ENCODE assay signal across 8 mouse cellular contexts in the genomic region with DNA sequence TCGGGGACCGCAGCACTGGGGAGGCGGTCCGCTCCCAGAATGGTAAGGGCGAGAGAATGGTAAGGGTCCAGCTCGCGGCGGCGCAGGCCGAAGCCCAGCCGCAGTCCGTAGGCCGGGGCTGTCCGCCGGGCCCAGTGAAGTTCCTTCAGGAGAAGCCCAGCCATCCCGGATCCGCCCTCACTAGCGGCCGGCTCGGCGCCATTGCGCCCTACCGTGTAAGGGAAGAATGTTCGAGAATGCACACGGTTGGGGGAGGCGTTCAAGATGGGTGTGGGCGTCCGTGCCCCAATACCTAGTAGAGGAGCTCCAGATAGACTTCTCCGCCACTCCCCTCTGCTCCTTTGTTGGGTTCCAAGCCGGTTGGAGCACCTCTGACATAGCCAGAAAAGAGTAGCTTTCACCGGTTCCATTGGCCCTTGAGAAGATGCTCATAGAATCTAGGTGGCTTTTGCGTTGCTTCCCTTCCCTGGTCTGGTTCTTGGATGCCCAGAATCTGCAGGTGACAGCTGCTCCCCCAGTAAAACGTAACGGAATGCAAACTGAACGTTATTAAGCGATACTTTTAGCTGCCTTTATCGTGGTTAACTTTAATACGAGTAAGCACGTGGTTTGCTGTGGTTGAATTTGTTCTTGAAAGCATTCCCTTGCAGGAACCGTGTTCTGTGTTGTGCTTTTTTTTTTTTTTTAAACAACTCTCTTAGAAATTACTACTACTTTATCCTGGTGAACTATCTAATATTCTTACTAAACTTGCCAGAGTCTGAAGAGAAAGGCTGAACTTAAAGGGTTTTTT. TPM values are rescaled to one million over a fixed set of nuclear protein-coding genes. Genes with fewer than 3 reads are reported as not detected.
DNase-seq lines count a peak whose midpoint lies in the region; ATAC-seq and TF ChIP-seq lines count a peak whose summit lies in the region.

No protein-coding gene starts in this region.

- H3K79me2 ChIP-seq in C2C12 (ENCODE audit: control insufficient read depth, insufficient read depth): peaks cover 93% of the 10 kb centered on the region

- H3K4me1 ChIP-seq in heart, embryonic 11.5 days (ENCODE audit: control insufficient read depth, insufficient read depth, low read length): peaks cover 5% of the 10 kb centered on the region; the same call in 1 of the 2 replicates
- peaks cover 11% of the 10 kb centered on the region for H3K4me1 ChIP-seq in forebrain, embryonic 16.5 days (replicated peaks; ENCODE audit: control insufficient read depth, insufficient read depth, low read length)
- peaks cover 15% of the 10 kb centered on the region for H3K4me1 ChIP-seq in limb, embryonic 13.5 days
- H3K4me1 ChIP-seq in midbrain, embryonic 14.5 days (ENCODE audit: control insufficient read depth, insufficient read depth, low read length): peaks cover 17% of the 10 kb centered on the region; the same call in 1 of the 2 replicates

- DNase-seq in heart, adult 9 months (ENCODE audit: low spot score in 2 of 2): no peak
- DNase-seq in adipocyte (ENCODE audit: low spot score): peak; percentile 49
- no peak for DNase-seq in midbrain, embryonic 14.5 days
- no peak for DNase-seq in Muller cell, postnatal 12 days (ENCODE audit: inconsistent ontology term)

- H3ac ChIP-seq in C2C12 (ENCODE audit: control insufficient read depth, insufficient read length, low read depth): peak overlapping the region; percentile 80

- ATAC-seq in heart, embryonic 11.5 days (replicated peaks; ENCODE audit: insufficient number of reproducible peaks, low FRiP score, low TSS enrichment): peak; percentile 74
- peak; percentile 47 for ATAC-seq in forebrain, embryonic 16.5 days
- peak; percentile 53 for ATAC-seq in limb, embryonic 13.5 days (ENCODE audit: low FRiP score, low read depth)
- peak; percentile 57 for ATAC-seq in midbrain, embryonic 14.5 days (ENCODE audit: low FRiP score, low TSS enrichment)

- H3K79me3 ChIP-seq in C2C12 (ENCODE audit: low read depth): peaks cover 71% of the 10 kb centered on the region

- H3K27me3 ChIP-seq in heart, embryonic 11.5 days (ENCODE audit: control insufficient read depth, insufficient read depth, low read length): no peaks in the 10 kb centered on the region
- H3K27me3 ChIP-seq in C2C12 (ENCODE audit: control insufficient read depth, insufficient read depth, insufficient read length): no peaks in the 10 kb centered on the region
- H3K27me3 ChIP-seq in forebrain, embryonic 16.5 days (replicated peaks; ENCODE audit: control insufficient read depth, insufficient read depth, low read length): no peaks in the 10 kb centered on the region
- H3K27me3 ChIP-seq in limb, embryonic 13.5 days: no peaks in the 10 kb centered on the region
- H3K27me3 ChIP-seq in midbrain, embryonic 14.5 days (ENCODE audit: control insufficient read depth, insufficient read depth, low read length): no peaks in the 10 kb centered on the region

- peak overlapping the region; percentile 99 for H3K9ac ChIP-seq in heart, embryonic 11.5 days (ENCODE audit: low read depth, low read length)
- peak overlapping the region; percentile 94 for H3K9ac ChIP-seq in forebrain, embryonic 16.5 days (replicated peaks; ENCODE audit: low read depth, low read length)
- peak overlapping the region; percentile 97 for H3K9ac ChIP-seq in limb, embryonic 13.5 days
- peak overlapping the region; percentile 94 for H3K9ac ChIP-seq in midbrain, embryonic 14.5 days (replicated peaks; ENCODE audit: low read length)

- peak overlapping the region; percentile 94 for H3K27ac ChIP-seq in heart, embryonic 11.5 days (ENCODE audit: low read depth, low read length)
- peak overlapping the region; percentile 83 for H3K27ac ChIP-seq in forebrain, embryonic 16.5 days (ENCODE audit: low read length)
- peak overlapping the region; percentile 91 for H3K27ac ChIP-seq in limb, embryonic 13.5 days
- H3K27ac ChIP-seq in midbrain, embryonic 14.5 days (replicated peaks; ENCODE audit: low read depth, low read length): peak overlapping the region; percentile 87

- H3K9me3 ChIP-seq in heart, embryonic 11.5 days (replicated peaks; ENCODE audit: control insufficient read depth, low read length): no peaks in the 10 kb centered on the region
- H3K9me3 ChIP-seq in forebrain, embryonic 16.5 days (ENCODE audit: control insufficient read depth, low read length): no peaks in the 10 kb centered on the region
- no peaks in the 10 kb centered on the region for H3K9me3 ChIP-seq in limb, embryonic 13.5 days
- no peaks in the 10 kb centered on the region for H3K9me3 ChIP-seq in midbrain, embryonic 14.5 days (ENCODE audit: control insufficient read depth, low read length)

- peak overlapping the region; percentile 81 for H3K4me2 ChIP-seq in heart, embryonic 11.5 days
- peak overlapping the region; percentile 71 for H3K4me2 ChIP-seq in forebrain, embryonic 16.5 days (ENCODE audit: low read length)
- peak overlapping the region; percentile 81 for H3K4me2 ChIP-seq in limb, embryonic 13.5 days (replicated peaks)
- peak overlapping the region; percentile 89 for H3K4me2 ChIP-seq in midbrain, embryonic 14.5 days (ENCODE audit: low read length)

- TF ChIP-seq CTCF in C2C12 (IDR thresholded peaks at IDR 0.05; ENCODE audit: control insufficient read depth, insufficient read depth, insufficient read length): no peak

- H3K36me3 ChIP-seq in heart, embryonic 11.5 days (ENCODE audit: control insufficient read depth, insufficient read depth, low read length): peaks cover 47% of the 10 kb centered on the region
- peaks cover 74% of the 10 kb centered on the region for H3K36me3 ChIP-seq in C2C12 (ENCODE audit: control insufficient read depth, insufficient read depth)
- peaks cover 34% of the 10 kb centered on the region for H3K36me3 ChIP-seq in forebrain, embryonic 16.5 days (ENCODE audit: control insufficient read depth, insufficient read depth)
- H3K36me3 ChIP-seq in limb, embryonic 13.5 days: peaks cover 53% of the 10 kb centered on the region
- H3K36me3 ChIP-seq in midbrain, embryonic 14.5 days (ENCODE audit: control insufficient read depth, insufficient read depth, low read length): peaks cover 57% of the 10 kb centered on the region

- H3K4me3 ChIP-seq in heart, embryonic 11.5 days (ENCODE audit: low read depth, low read length): peak overlapping the region; percentile 96
- H3K4me3 ChIP-seq in C2C12 (ENCODE audit: insufficient read depth, poor library complexity, severe bottlenecking): peak overlapping the region; percentile 88
- peak overlapping the region; percentile 89 for H3K4me3 ChIP-seq in forebrain, embryonic 16.5 days (replicated peaks; ENCODE audit: low read length)
- H3K4me3 ChIP-seq in limb, embryonic 13.5 days: peak overlapping the region; percentile 75
- peak overlapping the region; percentile 95 for H3K4me3 ChIP-seq in midbrain, embryonic 14.5 days (replicated peaks; ENCODE audit: low read depth, low read length)

- WGBS in heart, embryonic 11.5 days (ENCODE audit: insufficient replicate concordance): under 1% methylated on average over 40 of the region's 40 CpGs
- WGBS in forebrain, embryonic 16.5 days: under 1% methylated on average over 39 of the region's 40 CpGs
- WGBS in limb, embryonic 13.5 days: under 1% methylated on average over 39 of the region's 40 CpGs
- WGBS in midbrain, embryonic 14.5 days: under 1% methylated on average over 40 of the region's 40 CpGs

TF ChIP-seq in C2C12, 6 proteins besides CTCF, POLR2A, EP300 and RAD21:
- TF ChIP-seq MAX (IDR thresholded peaks at IDR 0.05) (peak; percentile 15), MYOD1 (IDR thresholded peaks at IDR 0.05; ENCODE audit: control insufficient read depth, insufficient read length, low read depth) (no peak)
TF ChIP-seq in C2C12: peak in this region for 1.

RNA-seq across cellular contexts. Expression of a gene that starts 0.6 kb away (rescaled TPM):
- polyA plus RNA-seq in heart, embryonic 11.5 days (2014; fragmentation: Nextera tagmentation; extraction: Ambion mirVana): 196 and 205 TPM in 2 replicates
- polyA plus RNA-seq in C2C12 (2012; fragmentation: generic; extraction: Trizol): 123 TPM
- polyA plus RNA-seq in forebrain, embryonic 16.5 days (2015; fragmentation: Nextera tagmentation; extraction: Ambion mirVana): 122 and 126 TPM in 2 replicates
- polyA plus RNA-seq in limb, embryonic 13.5 days (2015; fragmentation: Nextera tagmentation; extraction: Ambion mirVana): 155 and 161 TPM in 2 replicates
- 117 and 127 TPM in 2 replicates for polyA plus RNA-seq in midbrain, embryonic 14.5 days (2014; fragmentation: Nextera tagmentation; extraction: Ambion mirVana)

RNA-seq across cellular contexts. Expression of a gene that starts 1.3 kb away (rescaled TPM):
- 440 and 445 TPM in 2 replicates for polyA plus RNA-seq in heart, embryonic 11.5 days (2014; fragmentation: Nextera tagmentation; extraction: Ambion mirVana)
- polyA plus RNA-seq in C2C12 (2012; fragmentation: generic; extraction: Trizol): 266 TPM
- polyA plus RNA-seq in forebrain, embryonic 16.5 days (2015; fragmentation: Nextera tagmentation; extraction: Ambion mirVana): 410 and 457 TPM in 2 replicates
- polyA plus RNA-seq in limb, embryonic 13.5 days (2015; fragmentation: Nextera tagmentation; extraction: Ambion mirVana): 450 and 465 TPM in 2 replicates
- 356 and 462 TPM in 2 replicates for polyA plus RNA-seq in midbrain, embryonic 14.5 days (2014; fragmentation: Nextera tagmentation; extraction: Ambion mirVana)

RNA-seq across cellular contexts. Expression of a gene that starts 6.8 kb away (rescaled TPM):
- polyA plus RNA-seq in heart, embryonic 11.5 days (2014; fragmentation: Nextera tagmentation; extraction: Ambion mirVana): 1.2 and 1.7 TPM in 2 replicates
- polyA plus RNA-seq in C2C12 (2012; fragmentation: generic; extraction: Trizol): 0.28 TPM
- 2.2 and 2.3 TPM in 2 replicates for polyA plus RNA-seq in forebrain, embryonic 16.5 days (2015; fragmentation: Nextera tagmentation; extraction: Ambion mirVana)
- 1.8 and 2.4 TPM in 2 replicates for polyA plus RNA-seq in limb, embryonic 13.5 days (2015; fragmentation: Nextera tagmentation; extraction: Ambion mirVana)
- polyA plus RNA-seq in midbrain, embryonic 14.5 days (2014; fragmentation: Nextera tagmentation; extraction: Ambion mirVana): 3.1 and 3.7 TPM in 2 replicates

RNA-seq across cellular contexts. Expression of a gene that starts 23.6 kb away (rescaled TPM):
- 0.13 and 0.70 TPM in 2 replicates for polyA plus RNA-seq in heart, embryonic 11.5 days (2014; fragmentation: Nextera tagmentation; extraction: Ambion mirVana)
- polyA plus RNA-seq in C2C12 (2012; fragmentation: generic; extraction: Trizol): 0.50 TPM
- 1.0 and 1.1 TPM in 2 replicates for polyA plus RNA-seq in forebrain, embryonic 16.5 days (2015; fragmentation: Nextera tagmentation; extraction: Ambion mirVana)
- 0.70 and 1.0 TPM in 2 replicates for polyA plus RNA-seq in limb, embryonic 13.5 days (2015; fragmentation: Nextera tagmentation; extraction: Ambion mirVana)
- polyA plus RNA-seq in midbrain, embryonic 14.5 days (2014; fragmentation: Nextera tagmentation; extraction: Ambion mirVana): 0.32 and 0.53 TPM in 2 replicates

RNA-seq across cellular contexts. Expression of a gene that starts 41.0 kb away (rescaled TPM):
- polyA plus RNA-seq in heart, embryonic 11.5 days (2014; fragmentation: Nextera tagmentation; extraction: Ambion mirVana): 0.10 and 0.25 TPM in 2 replicates
- not detected for polyA plus RNA-seq in C2C12 (2012; fragmentation: generic; extraction: Trizol)
- not detected in 2 replicates for polyA plus RNA-seq in forebrain, embryonic 16.5 days (2015; fragmentation: Nextera tagmentation; extraction: Ambion mirVana)
- polyA plus RNA-seq in limb, embryonic 13.5 days (2015; fragmentation: Nextera tagmentation; extraction: Ambion mirVana): 0.08 and 0.09 TPM in 2 replicates
- not detected in 2 replicates for polyA plus RNA-seq in midbrain, embryonic 14.5 days (2014; fragmentation: Nextera tagmentation; extraction: Ambion mirVana)
